Mouse (Mus musculus) testis, adult 2 months (tissue): Measurements from ENCODE around the gene Kcna10.

Source experiments
- CTCF ChIP-seq: fragments of 200-500 bp; IDR thresholded peaks from 2 replicates; pipeline ENCODE4 v1.5.1; 2012; ENCODE audit warnings: low read depth, mild to moderate bottlenecking, inconsistent platforms, low read length, moderate library complexity; ENCODE audit not compliant: control insufficient read depth, insufficient read depth, insufficient replicate concordance
- POLR2A ChIP-seq: fragments of 200-500 bp; IDR thresholded peaks from 2 replicates; pipeline ENCODE4 v1.6.1; 2012; ENCODE audit warnings: low read depth, mild to moderate bottlenecking, inconsistent platforms, low read length, moderate library complexity; ENCODE audit not compliant: control insufficient read depth

DNA sequence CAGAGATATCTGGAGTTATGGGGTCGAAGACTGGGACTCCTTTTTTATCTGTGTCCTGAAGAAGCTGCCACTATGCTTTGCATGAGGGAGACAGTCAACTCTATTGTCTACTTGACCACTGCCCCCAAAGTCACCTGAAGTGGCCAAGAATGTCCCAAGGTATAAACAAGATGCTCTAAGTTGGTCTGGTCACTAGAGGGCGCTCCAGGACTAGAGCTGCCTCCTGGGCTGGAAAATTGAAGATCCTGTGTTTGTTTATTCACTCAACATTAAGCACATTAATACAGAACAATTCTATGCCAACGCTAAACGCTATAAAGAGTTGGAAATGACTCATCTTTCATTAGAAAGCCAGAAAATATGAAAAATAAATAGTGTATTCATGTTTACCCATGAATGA lies 23.1 kb downstream of the Kcna10 start:
- TF ChIP-seq CTCF (peak; percentile 46; the same call in 1 of the 2 replicates), POLR2A (no peak)
